In the genomic region with DNA sequence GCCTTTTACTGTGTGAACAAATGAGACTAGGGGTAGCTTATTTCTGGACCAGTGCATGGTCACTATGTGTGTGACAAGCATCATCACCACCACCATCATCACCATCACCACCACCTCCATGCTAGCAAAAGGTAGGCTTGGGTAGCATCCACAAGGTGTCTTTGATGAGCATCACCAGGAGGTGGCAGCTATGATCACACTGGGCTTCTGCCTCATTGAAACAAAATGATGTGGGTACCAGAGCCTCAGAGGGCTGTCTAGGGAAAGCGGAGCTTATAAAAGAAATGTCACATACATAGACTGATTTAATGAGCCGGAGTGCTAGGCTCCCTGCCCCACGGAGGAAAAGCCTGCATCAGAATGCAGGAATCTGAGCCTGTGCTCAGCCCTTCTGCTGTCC, we compare ENCODE assay signal across 10 mouse cellular contexts. TPM values are rescaled to one million over a fixed set of nuclear protein-coding genes. Genes with fewer than 3 reads are reported as not detected.
DNase-seq lines count a peak whose midpoint lies in the region; ATAC-seq and TF ChIP-seq lines count a peak whose summit lies in the region.
"Had no signal": no experiment of that assay in that cellular context is flagged by ENCODE, and none has a peak within 500 bp of the region (broad histone marks: within the 10 kb centered on the region; RNA-seq: fewer than 3 reads in every experiment).

No protein-coding gene starts in this region.

- intact Hi-C loops in heart, adult 2 months (cut with DNase I) = loop anchor here (1.0 to 10.0 kb wide), 4 partner anchors 31 to 363 kb away; partner anchors contain the start of gene Rbfox2

- H3K36me3 ChIP-seq in heart, adult 2 months (ENCODE audit: control insufficient read depth, insufficient read depth, low read length) = no peaks in the 10 kb centered on the region
- no peaks in the 10 kb centered on the region for H3K36me3 ChIP-seq in midbrain, postnatal 0 days (ENCODE audit: insufficient read depth, low read length)
- no peaks in the 10 kb centered on the region for H3K36me3 ChIP-seq in midbrain, embryonic 14.5 days (ENCODE audit: control insufficient read depth, insufficient read depth, low read length)
- no peaks in the 10 kb centered on the region for H3K36me3 ChIP-seq in intestine, embryonic 15.5 days
- no peaks in the 10 kb centered on the region for H3K36me3 ChIP-seq in stomach, embryonic 15.5 days
- H3K36me3 ChIP-seq: heart, embryonic 15.5 days had no signal

- TF ChIP-seq POLR2A in heart, adult 2 months (IDR thresholded peaks at IDR 0.05; ENCODE audit: insufficient read depth, low read depth, low read length) = no peak

- H3K9me3 ChIP-seq in midbrain, postnatal 0 days (ENCODE audit: low read length) = no peaks in the 10 kb centered on the region
- no peaks in the 10 kb centered on the region for H3K9me3 ChIP-seq in midbrain, embryonic 14.5 days (ENCODE audit: control insufficient read depth, low read length)
- H3K9me3 ChIP-seq in intestine, embryonic 15.5 days = no peaks in the 10 kb centered on the region
- H3K9me3 ChIP-seq in stomach, embryonic 15.5 days = no peaks in the 10 kb centered on the region
- H3K9me3 ChIP-seq: heart, embryonic 15.5 days had no signal

- no peak overlapping the region for H3K4me3 ChIP-seq in heart, adult 2 months
- H3K4me3 ChIP-seq in midbrain, postnatal 0 days (ENCODE audit: low read depth, low read length) = no peak overlapping the region
- H3K4me3 ChIP-seq in midbrain, embryonic 14.5 days (replicated peaks; ENCODE audit: low read depth, low read length) = no peak overlapping the region
- no peak overlapping the region for H3K4me3 ChIP-seq in intestine, embryonic 15.5 days (replicated peaks)
- no peak overlapping the region for H3K4me3 ChIP-seq in stomach, embryonic 15.5 days (replicated peaks)
- H3K4me3 ChIP-seq: heart, embryonic 15.5 days had no signal

- DNase-seq in heart, adult 2 months = no peak
- DNase-seq in heart, adult 11 months = no peak
- no peak for DNase-seq in midbrain, postnatal 0 days (ENCODE audit: low spot score)
- DNase-seq in midbrain, embryonic 14.5 days = no peak
- DNase-seq in gastrocnemius, adult 8-10 months (ENCODE audit: low spot score in 2 of 2) = no peak
- DNase-seq in spleen, adult 12 weeks (ENCODE audit: low spot score) = no peak
- DNase-seq: left cerebral cortex, postnatal 4 days had no signal

- H3K27ac ChIP-seq in heart, adult 2 months = no peak overlapping the region
- H3K27ac ChIP-seq in midbrain, postnatal 0 days (ENCODE audit: low read depth, low read length) = no peak overlapping the region
- H3K27ac ChIP-seq in midbrain, embryonic 14.5 days (replicated peaks; ENCODE audit: low read depth, low read length) = no peak overlapping the region
- peak overlapping the region; percentile 67 for H3K27ac ChIP-seq in intestine, embryonic 15.5 days
- H3K27ac ChIP-seq in stomach, embryonic 15.5 days = peak overlapping the region; percentile 58

- no peaks in the 10 kb centered on the region for H3K79me2 ChIP-seq in heart, adult 2 months (replicated peaks; ENCODE audit: control insufficient read depth, insufficient read depth, low read length)

- H3K4me1 ChIP-seq in heart, adult 2 months (ENCODE audit: control insufficient read depth, insufficient read depth, low read length) = peaks cover 11% of the 10 kb centered on the region
- H3K4me1 ChIP-seq in midbrain, postnatal 0 days (ENCODE audit: insufficient read depth, low read length) = peaks cover 5% of the 10 kb centered on the region
- H3K4me1 ChIP-seq in midbrain, embryonic 14.5 days (ENCODE audit: control insufficient read depth, insufficient read depth, low read length) = peaks cover 8% of the 10 kb centered on the region; the same call in 1 of the 2 replicates
- H3K4me1 ChIP-seq in intestine, embryonic 15.5 days (replicated peaks) = peaks cover 23% of the 10 kb centered on the region
- peaks cover 23% of the 10 kb centered on the region for H3K4me1 ChIP-seq in stomach, embryonic 15.5 days

- no peak for ATAC-seq in midbrain, postnatal 0 days (ENCODE audit: low FRiP score)
- ATAC-seq in midbrain, embryonic 14.5 days (ENCODE audit: low FRiP score, low TSS enrichment) = no peak
- ATAC-seq in intestine, embryonic 15.5 days = no peak
- ATAC-seq in stomach, embryonic 15.5 days (ENCODE audit: insufficient read depth, low FRiP score, low read depth) = no peak

- TF ChIP-seq CTCF in heart, adult 2 months (IDR thresholded peaks at IDR 0.05) = peak; percentile 25; the same call in 1 of the 2 replicates
- peak; percentile 51 for TF ChIP-seq CTCF in midbrain, postnatal 0 days (IDR thresholded peaks at IDR 0.05)

- 72% methylated on average over 3 of the region's 3 CpGs for WGBS in heart, adult 2 months
- 61% methylated on average over 3 of the region's 3 CpGs for WGBS in midbrain, postnatal 0 days
- 70% methylated on average over 3 of the region's 3 CpGs for WGBS in midbrain, embryonic 14.5 days
- 53% methylated on average over 3 of the region's 3 CpGs for WGBS in intestine, embryonic 15.5 days
- WGBS in stomach, embryonic 15.5 days = 64% methylated on average over 3 of the region's 3 CpGs

- no peak for TF ChIP-seq EP300 in heart, adult 2 months (IDR thresholded peaks at IDR 0.05; ENCODE audit: insufficient read depth, low read depth, low read length)

- no peak overlapping the region for H3K9ac ChIP-seq in heart, adult 2 months (ENCODE audit: low read depth, low read length)
- no peak overlapping the region for H3K9ac ChIP-seq in midbrain, postnatal 0 days (replicated peaks; ENCODE audit: low read length, poor library complexity, severe bottlenecking)
- no peak overlapping the region for H3K9ac ChIP-seq in midbrain, embryonic 14.5 days (replicated peaks; ENCODE audit: low read length)
- H3K9ac ChIP-seq in intestine, embryonic 15.5 days = no peak overlapping the region
- H3K9ac ChIP-seq in stomach, embryonic 15.5 days = no peak overlapping the region
- H3K9ac ChIP-seq: heart, embryonic 15.5 days had no signal

- no peak overlapping the region for H3K4me2 ChIP-seq in midbrain, postnatal 0 days (ENCODE audit: low read depth, low read length, poor library complexity, severe bottlenecking)
- H3K4me2 ChIP-seq in midbrain, embryonic 14.5 days (ENCODE audit: low read length) = no peak overlapping the region
- H3K4me2 ChIP-seq in intestine, embryonic 15.5 days (replicated peaks) = peak overlapping the region; percentile 23; the same call in 1 of the 2 replicates
- 0 out of 2 replicates have a peak overlapping the region, but pooled peaks have one; percentile 13 for H3K4me2 ChIP-seq in stomach, embryonic 15.5 days
- H3K4me2 ChIP-seq: heart, embryonic 15.5 days had no signal

- H3K27me3 ChIP-seq in heart, adult 2 months (ENCODE audit: control insufficient read depth, insufficient read depth, low read length) = no peaks in the 10 kb centered on the region
- H3K27me3 ChIP-seq in midbrain, postnatal 0 days (ENCODE audit: insufficient read depth, low read length) = no peaks in the 10 kb centered on the region
- no peaks in the 10 kb centered on the region for H3K27me3 ChIP-seq in midbrain, embryonic 14.5 days (ENCODE audit: control insufficient read depth, insufficient read depth, low read length)
- H3K27me3 ChIP-seq in intestine, embryonic 15.5 days (replicated peaks) = no peaks in the 10 kb centered on the region
- H3K27me3 ChIP-seq in stomach, embryonic 15.5 days (replicated peaks) = no peaks in the 10 kb centered on the region
- H3K27me3 ChIP-seq: heart, embryonic 15.5 days had no signal

RNA-seq across cellular contexts. Expression of gene Rbfox2, which starts 31.1 kb away (rescaled TPM):
- total RNA-seq in heart, adult 2 months (2021) = 100 to 1,000 TPM; 106 to 110 TPM
- 86.0 and 145 TPM in 2 replicates for polyA plus RNA-seq in heart, adult 2 months (2012; rRNA removed)
- 360 and 399 TPM in 2 replicates for total RNA-seq in midbrain, postnatal 0 days (2014; rRNA removed)
- polyA plus RNA-seq in midbrain, postnatal 0 days (2015; fragmentation: Nextera tagmentation; extraction: Ambion mirVana) = 96.4 and 96.6 TPM in 2 replicates
- polyA plus RNA-seq in midbrain, embryonic 14.5 days (2014; fragmentation: Nextera tagmentation; extraction: Ambion mirVana) = 195 and 282 TPM in 2 replicates
- 42.6 and 44.8 TPM in 2 replicates for polyA plus RNA-seq in intestine, embryonic 15.5 days (2015; fragmentation: Nextera tagmentation; extraction: Ambion mirVana)
- 54.2 and 56.8 TPM in 2 replicates for polyA plus RNA-seq in stomach, embryonic 15.5 days (2015; fragmentation: Nextera tagmentation; extraction: Ambion mirVana)
- total RNA-seq in gastrocnemius, adult 8-10 months (2022) = 10 to 100 TPM; 40.8 to 56.7 (median 46.9) TPM

Comparison
In these comparisons a context has a peak if more than half of its experiments do, and no peak if none do; other contexts are left out.
1. H3K27ac ChIP-seq: peak in intestine, embryonic 15.5 days (single experiment) and stomach, embryonic 15.5 days (single experiment); none in heart, adult 2 months (single experiment), midbrain, postnatal 0 days (single experiment) and midbrain, embryonic 14.5 days (single experiment).
2. H3K4me2 ChIP-seq: peak in intestine, embryonic 15.5 days (single experiment) and stomach, embryonic 15.5 days (single experiment); none in midbrain, postnatal 0 days (single experiment) and midbrain, embryonic 14.5 days (single experiment).